Mouse (Mus musculus): ENCODE data around the gene Vps37b.
A peak's percentile ranks its signal among the peaks of the same experiment; 100 is the strongest.

Gene Vps37b

GRCm38 (mm10) chr5:124000824-124001223, 31.2 kb downstream of the Vps37b start:
- peak; percentile 75 to 91 for DNase-seq

GRCm38 (mm10) chr5:123998370-123998769, 33.7 kb downstream of the Vps37b start:
- DNase-seq, result no peak

GRCm38 (mm10) chr5:123997811-123998210, 34.3 kb downstream of the Vps37b start:
- DNase-seq, result no peak

GRCm38 (mm10) chr5:123997211-123997751, 34.8 kb downstream of the Vps37b start:
- no peak for DNase-seq

GRCm38 (mm10) chr5:123996695-123997094, 35.4 kb downstream of the Vps37b start:
- DNase-seq, result no peak

GRCm38 (mm10) chr5:123996194-123996593, 35.9 kb downstream of the Vps37b start:
- no peak for DNase-seq

GRCm38 (mm10) chr5:123995388-123995787, 36.7 kb downstream of the Vps37b start:
- no peak for DNase-seq

- no peak for DNase-seq
These were observed 37.6 kb downstream of the Vps37b start for GRCm38 (mm10) chr5:123994468-123994867.

GRCm38 (mm10) chr5:123993263-123994036, 38.6 kb downstream of the Vps37b start:
- no peak for DNase-seq

- peak; percentile 75 to 91 for DNase-seq
These were observed 39.3 kb downstream of the Vps37b start for GRCm38 (mm10) chr5:123992794-123993193.

- DNase-seq, result peak in 1 of 2 experiments; percentile 59
These were observed 39.9 kb downstream of the Vps37b start for GRCm38 (mm10) chr5:123992193-123992637.

- no peak for DNase-seq
These were observed 40.7 kb downstream of the Vps37b start for GRCm38 (mm10) chr5:123991321-123991720.

GRCm38 (mm10) chr5:123989941-123990885, 41.9 kb downstream of the Vps37b start:
- no peak for DNase-seq

GRCm38 (mm10) chr5:123987511-123987910, 44.6 kb downstream of the Vps37b start:
- no peak for DNase-seq

- no peak for DNase-seq
These were observed 45.1 kb downstream of the Vps37b start for GRCm38 (mm10) chr5:123986925-123987324.

GRCm38 (mm10) chr5:123985434-123985833, 46.6 kb downstream of the Vps37b start:
- DNase-seq, result no peak

- DNase-seq, result no peak
These were observed 49.2 kb downstream of the Vps37b start for GRCm38 (mm10) chr5:123982838-123983237.

GRCm38 (mm10) chr5:123981250-123981554, 50.9 kb downstream of the Vps37b start:
- no peak for DNase-seq

- no peak for DNase-seq
These were observed 51.4 kb downstream of the Vps37b start for GRCm38 (mm10) chr5:123980521-123981249.

GRCm38 (mm10) chr5:123979980-123980369, 52.1 kb downstream of the Vps37b start:
- no peak for DNase-seq

GRCm38 (mm10) chr5:123979221-123979979, 52.7 kb downstream of the Vps37b start:
- no peak for DNase-seq

- no peak for DNase-seq
These were observed 53.9 kb downstream of the Vps37b start for GRCm38 (mm10) chr5:123978131-123978530.
